Mouse (Mus musculus): ENCODE results near the gene Gm49333. TPM values are rescaled to one million over a fixed set of nuclear protein-coding genes. Genes with fewer than 3 reads are reported as not detected.

Gm49333 gene
- polyA plus RNA-seq, 1 experiment from 2014 or later = not detected

DNA sequence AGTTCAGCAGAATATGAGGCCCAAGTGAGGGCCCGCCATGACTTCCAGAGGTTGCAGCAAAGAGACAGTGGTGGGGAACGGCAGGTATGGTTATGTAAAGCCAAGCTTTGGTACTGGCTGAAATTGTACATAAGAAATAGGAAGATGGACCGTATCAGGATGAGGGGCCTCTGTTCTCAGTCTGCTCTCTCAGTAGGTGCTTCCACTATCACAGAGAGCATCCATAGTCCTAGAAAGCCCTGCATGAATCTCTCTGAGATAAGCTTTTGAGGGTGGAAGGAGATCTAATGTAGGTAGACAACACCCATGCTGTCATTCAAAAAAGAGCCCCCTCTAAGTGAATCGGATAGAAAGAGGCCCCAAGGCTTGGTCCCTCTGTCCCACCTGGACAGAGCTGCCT is 15.7 kb upstream of the Gm49333 start:
- ATAC-seq (replicated peaks; ENCODE audit: insufficient number of reproducible peaks, low FRiP score, low TSS enrichment, low read depth) (no peak), DNase-seq (ENCODE audit: low spot score) (no peak)
- WGBS = 85% methylated on average over 4 of the region's 4 CpGs
- H3K4me2 ChIP-seq (ENCODE audit: low read depth, low read length) = no peak overlapping the region
- H3K9ac ChIP-seq (replicated peaks; ENCODE audit: low read length) = no peak overlapping the region
- H3K4me3 ChIP-seq (ENCODE audit: low read depth, low read length) = no peak overlapping the region
- H3K27ac ChIP-seq (replicated peaks; ENCODE audit: low read depth, low read length) = no peak overlapping the region
- no peaks in the 10 kb centered on the region for H3K9me3 ChIP-seq (replicated peaks; ENCODE audit: control insufficient read depth, low read length)
- H3K27me3 ChIP-seq (ENCODE audit: control insufficient read depth, insufficient read depth, low read length) = peaks cover 18% of the 10 kb centered on the region
- H3K4me1 ChIP-seq (ENCODE audit: control insufficient read depth, insufficient read depth, low read length) = no peaks in the 10 kb centered on the region
- H3K36me3 ChIP-seq (replicated peaks; ENCODE audit: control insufficient read depth, insufficient read depth, low read depth, low read length) = no peaks in the 10 kb centered on the region

DNA sequence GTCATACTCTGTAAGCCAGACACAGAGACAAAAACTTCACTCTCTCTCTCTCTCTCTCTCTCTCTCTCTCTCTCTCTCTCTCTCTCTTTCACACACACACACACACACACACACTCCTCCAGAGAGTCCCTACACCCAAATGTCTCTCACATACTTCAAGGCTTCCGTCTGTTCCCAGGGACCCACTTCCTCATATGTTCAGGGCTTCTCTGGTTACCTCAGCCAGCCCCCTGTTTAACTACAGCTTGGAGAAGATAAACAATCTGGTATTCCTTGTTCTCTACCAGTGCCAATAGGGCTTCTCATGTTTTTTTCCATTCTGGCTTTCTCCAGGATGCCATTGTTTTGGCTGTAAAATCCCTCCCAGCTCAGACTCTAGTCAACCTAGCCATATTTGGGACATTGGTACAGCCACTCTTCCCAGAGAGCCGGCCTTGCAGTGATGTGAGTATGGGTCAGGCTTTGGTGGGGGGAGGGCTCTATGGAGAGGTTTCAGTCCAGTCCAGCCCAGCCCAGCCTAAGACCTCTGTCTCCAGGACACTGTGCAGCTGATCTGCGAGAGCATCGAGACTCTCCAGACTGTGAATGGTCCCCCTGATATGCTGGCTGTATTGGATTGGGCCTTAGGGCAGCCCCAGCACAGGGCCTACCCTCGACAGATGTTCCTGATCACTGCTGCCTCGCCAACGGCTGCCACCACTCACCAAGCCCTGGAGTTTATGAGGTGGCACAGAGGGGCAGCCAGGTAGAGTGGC is 14.5 kb upstream of the Gm49333 start:
- H3K27ac ChIP-seq (replicated peaks; ENCODE audit: low read depth, low read length) = no peak overlapping the region

DNA sequence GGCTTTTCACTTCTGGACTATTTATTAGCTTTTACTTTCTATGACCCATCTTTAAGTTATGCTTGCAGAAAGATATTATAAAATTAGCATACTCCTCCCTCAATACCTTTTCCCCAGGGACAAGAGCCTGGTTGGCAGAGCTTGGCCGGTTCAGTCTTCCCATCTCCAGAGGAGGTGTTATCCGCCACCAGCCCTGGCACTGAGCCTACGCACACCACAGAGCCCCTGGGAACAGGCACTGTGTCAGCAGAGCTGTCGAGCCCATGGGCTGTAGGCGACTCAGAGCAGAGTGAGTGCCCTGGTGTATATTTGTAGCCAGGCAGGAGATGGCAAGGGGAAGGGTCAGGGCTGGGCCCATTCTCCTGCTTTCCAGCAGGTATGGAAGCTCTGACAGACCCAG is 10.9 kb upstream of the Gm49333 start:
- WGBS = 71% methylated on average over 5 of the region's 5 CpGs
- Histone ChIP-seq H3K27ac (replicated peaks; ENCODE audit: low read depth, low read length) (no peak overlapping the region), H3K36me3 (replicated peaks; ENCODE audit: control insufficient read depth, insufficient read depth, low read depth, low read length) (no peaks in the 10 kb centered on the region; the same call in 1 of the 2 replicates), H3K27me3 (ENCODE audit: control insufficient read depth, insufficient read depth, low read length) (no peaks in the 10 kb centered on the region; the same call in 1 of the 2 replicates), H3K4me1 (ENCODE audit: control insufficient read depth, insufficient read depth, low read length) (no peaks in the 10 kb centered on the region), H3K9me3 (replicated peaks; ENCODE audit: control insufficient read depth, low read length) (no peaks in the 10 kb centered on the region), H3K4me3 (ENCODE audit: low read depth, low read length) (no peak overlapping the region), H3K9ac (replicated peaks; ENCODE audit: low read length) (no peak overlapping the region), H3K4me2 (ENCODE audit: low read depth, low read length) (no peak overlapping the region)
- DNase-seq (ENCODE audit: low spot score) (no peak), ATAC-seq (replicated peaks; ENCODE audit: insufficient number of reproducible peaks, low FRiP score, low TSS enrichment, low read depth) (no peak)

More for the DNA sequence above, 14.5 kb upstream of the Gm49333 start:
- Histone ChIP-seq H3K4me3 (ENCODE audit: low read depth, low read length) (no peak overlapping the region), H3K4me1 (ENCODE audit: control insufficient read depth, insufficient read depth, low read length) (no peaks in the 10 kb centered on the region), H3K9ac (replicated peaks; ENCODE audit: low read length) (no peak overlapping the region), H3K27me3 (ENCODE audit: control insufficient read depth, insufficient read depth, low read length) (peaks cover 7% of the 10 kb centered on the region), H3K4me2 (ENCODE audit: low read depth, low read length) (no peak overlapping the region), H3K36me3 (replicated peaks; ENCODE audit: control insufficient read depth, insufficient read depth, low read depth, low read length) (no peaks in the 10 kb centered on the region), H3K9me3 (replicated peaks; ENCODE audit: control insufficient read depth, low read length) (no peaks in the 10 kb centered on the region)
- DNase-seq (ENCODE audit: low spot score) (no peak), ATAC-seq (replicated peaks; ENCODE audit: insufficient number of reproducible peaks, low FRiP score, low TSS enrichment, low read depth) (no peak)
- WGBS = 56% methylated on average over 7 of the region's 7 CpGs

DNA sequence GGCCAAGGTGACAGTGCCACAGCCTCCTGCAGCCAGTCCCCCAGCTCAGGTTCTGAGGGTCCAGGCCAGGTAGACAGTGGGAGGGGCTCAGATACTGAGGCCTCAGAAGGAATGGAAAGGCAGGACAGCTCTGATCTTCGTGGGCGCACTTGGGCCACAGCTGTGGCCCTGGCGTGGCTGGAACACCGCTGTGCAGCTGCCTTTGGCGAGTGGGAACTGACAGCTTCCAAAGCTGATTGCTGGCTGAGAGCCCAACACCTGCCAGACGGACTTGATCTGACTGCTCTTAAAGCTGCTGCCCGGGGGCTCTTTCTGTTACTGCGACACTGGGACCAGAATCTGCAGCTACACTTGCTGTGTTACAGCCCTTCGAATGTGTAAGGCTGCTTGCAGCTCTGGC is 6.7 kb upstream of the Gm49333 start:
- no peaks in the 10 kb centered on the region for H3K9me3 ChIP-seq (replicated peaks; ENCODE audit: control insufficient read depth, low read length)
- H3K4me2 ChIP-seq (ENCODE audit: low read depth, low read length) = no peak overlapping the region
- WGBS = 83% methylated on average over 9 of the region's 9 CpGs
- no peaks in the 10 kb centered on the region for H3K4me1 ChIP-seq (ENCODE audit: control insufficient read depth, insufficient read depth, low read length)
- H3K9ac ChIP-seq (replicated peaks; ENCODE audit: low read length) = no peak overlapping the region
- no peak for DNase-seq (ENCODE audit: low spot score)
- H3K36me3 ChIP-seq (replicated peaks; ENCODE audit: control insufficient read depth, insufficient read depth, low read depth, low read length) = no peaks in the 10 kb centered on the region; the same call in none of the 2 replicates
- no peak overlapping the region for H3K4me3 ChIP-seq (ENCODE audit: low read depth, low read length)
- no peak for ATAC-seq (replicated peaks; ENCODE audit: insufficient number of reproducible peaks, low FRiP score, low TSS enrichment, low read depth)
- H3K27me3 ChIP-seq (ENCODE audit: control insufficient read depth, insufficient read depth, low read length) = no peaks in the 10 kb centered on the region
- H3K27ac ChIP-seq (replicated peaks; ENCODE audit: low read depth, low read length) = no peak overlapping the region

DNA sequence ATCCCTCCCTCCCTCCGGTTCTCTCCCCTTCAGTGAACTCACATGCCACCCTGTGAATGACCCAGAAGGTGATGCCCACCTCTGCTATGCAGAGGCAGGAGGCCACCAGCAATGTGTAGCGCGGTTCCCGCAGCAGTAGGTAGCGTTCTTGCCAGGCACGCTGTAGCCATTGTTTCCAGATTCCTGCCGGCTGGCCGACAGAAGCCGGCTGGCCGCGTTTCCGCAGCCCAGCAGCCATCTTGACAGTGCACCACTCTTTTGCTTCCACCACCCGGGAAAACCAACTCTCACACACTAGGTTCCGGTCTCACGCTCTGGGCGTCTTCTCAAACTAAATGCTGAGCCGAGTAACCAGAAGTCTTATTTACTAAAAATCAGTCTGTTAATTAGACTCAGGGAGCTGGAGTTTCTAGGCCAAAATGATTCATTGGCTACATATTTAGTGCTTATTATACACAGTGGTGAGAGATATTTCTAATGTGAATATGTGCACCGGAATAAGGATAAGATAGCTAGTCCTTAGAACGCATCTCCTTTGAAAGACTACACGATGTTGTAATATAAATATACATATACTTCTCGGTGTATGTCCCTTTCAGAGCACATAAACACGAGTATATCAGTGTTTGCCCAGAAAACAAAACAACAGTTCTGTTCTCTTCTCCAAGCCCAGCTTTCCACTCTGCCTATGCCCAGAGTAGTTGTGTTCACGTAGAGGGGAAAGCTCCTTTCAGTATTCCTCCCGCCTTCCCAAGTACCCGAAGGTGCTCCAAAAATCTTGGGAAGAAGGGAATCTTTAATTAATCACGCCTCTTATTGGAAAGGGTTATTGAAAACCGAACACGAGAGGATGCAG is 681 bp upstream of the Gm49333 start:
- H3K36me3 ChIP-seq (replicated peaks; ENCODE audit: control insufficient read depth, insufficient read depth, low read depth, low read length) = no peaks in the 10 kb centered on the region; the same call in none of the 2 replicates
- peak overlapping the region; percentile 54 for H3K4me3 ChIP-seq (ENCODE audit: low read depth, low read length)
- under 1% methylated on average over 28 of the region's 28 CpGs for WGBS
- no peaks in the 10 kb centered on the region for H3K9me3 ChIP-seq (replicated peaks; ENCODE audit: control insufficient read depth, low read length)
- H3K27me3 ChIP-seq (ENCODE audit: control insufficient read depth, insufficient read depth, low read length) = no peaks in the 10 kb centered on the region
- H3K9ac ChIP-seq (replicated peaks; ENCODE audit: low read length) = peak overlapping the region; percentile 84
- peak overlapping the region; percentile 49 for H3K27ac ChIP-seq (replicated peaks; ENCODE audit: low read depth, low read length)
- DNase-seq (ENCODE audit: low spot score) (peak; percentile 86), ATAC-seq (replicated peaks; ENCODE audit: insufficient number of reproducible peaks, low FRiP score, low TSS enrichment, low read depth) (peak; percentile 65)
- peak overlapping the region; percentile 59 for H3K4me2 ChIP-seq (ENCODE audit: low read depth, low read length)
- no peaks in the 10 kb centered on the region for H3K4me1 ChIP-seq (ENCODE audit: control insufficient read depth, insufficient read depth, low read length)

DNA sequence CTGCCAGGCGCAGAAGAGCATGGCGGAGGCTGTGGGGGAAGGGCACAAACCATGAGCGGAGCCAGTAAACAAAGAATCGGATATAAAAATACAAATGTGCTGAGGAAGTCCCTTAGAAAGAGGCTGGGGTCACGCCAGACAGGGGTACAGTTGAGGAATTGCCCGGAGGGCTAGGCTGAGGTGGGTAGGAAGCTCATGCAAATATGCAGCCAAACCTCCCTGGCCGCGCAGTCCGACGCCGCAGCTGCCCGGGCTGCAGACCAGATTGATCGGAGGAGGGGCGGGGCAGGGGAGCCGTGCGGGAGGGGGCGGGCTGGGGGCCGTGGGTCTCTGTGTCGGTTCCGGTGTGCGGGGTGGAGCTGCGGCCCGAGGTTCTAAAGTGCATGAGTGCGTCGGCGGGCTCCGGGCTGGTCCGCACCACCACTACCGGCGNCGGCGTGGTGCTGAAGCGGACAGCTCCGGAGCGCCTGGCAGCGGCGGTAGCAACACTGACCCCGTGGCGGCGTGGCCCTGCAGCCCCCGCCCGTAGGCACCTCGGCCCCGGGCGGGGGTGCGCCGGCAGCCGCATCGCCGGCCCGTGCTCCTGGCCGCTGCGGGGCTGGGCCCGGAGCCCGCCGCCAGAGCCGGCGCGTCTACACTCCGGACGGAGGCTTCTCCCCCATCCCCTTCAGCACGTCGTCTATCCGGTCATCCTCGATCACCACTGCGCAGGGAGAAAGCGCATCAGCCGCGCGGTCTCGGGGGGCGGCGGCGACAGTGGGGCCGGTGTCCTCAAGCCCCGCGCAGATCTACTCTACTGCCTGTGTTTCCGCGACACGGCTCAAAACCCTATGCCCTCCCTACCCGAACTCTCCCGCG is 8.4 kb downstream of the Gm49333 start:
- 2% methylated on average over 82 of the region's 83 CpGs for WGBS
- H3K9me3 ChIP-seq (replicated peaks; ENCODE audit: control insufficient read depth, low read length) = no peaks in the 10 kb centered on the region
- H3K9ac ChIP-seq (replicated peaks; ENCODE audit: low read length) = peak overlapping the region; percentile 22; the same call in 1 of the 2 replicates
- no peak overlapping the region for H3K27ac ChIP-seq (replicated peaks; ENCODE audit: low read depth, low read length)
- H3K4me3 ChIP-seq (ENCODE audit: low read depth, low read length) = peak overlapping the region; percentile 72
- DNase-seq (ENCODE audit: low spot score) = peak; percentile 62
- H3K4me1 ChIP-seq (ENCODE audit: control insufficient read depth, insufficient read depth, low read length) = no peaks in the 10 kb centered on the region
- H3K27me3 ChIP-seq (ENCODE audit: control insufficient read depth, insufficient read depth, low read length) = peaks cover 13% of the 10 kb centered on the region
- peak overlapping the region; percentile 99 for H3K4me2 ChIP-seq (ENCODE audit: low read depth, low read length)
- no peaks in the 10 kb centered on the region for H3K36me3 ChIP-seq (replicated peaks; ENCODE audit: control insufficient read depth, insufficient read depth, low read depth, low read length)
- peak; percentile 31 for ATAC-seq (replicated peaks; ENCODE audit: insufficient number of reproducible peaks, low FRiP score, low TSS enrichment, low read depth)

DNA sequence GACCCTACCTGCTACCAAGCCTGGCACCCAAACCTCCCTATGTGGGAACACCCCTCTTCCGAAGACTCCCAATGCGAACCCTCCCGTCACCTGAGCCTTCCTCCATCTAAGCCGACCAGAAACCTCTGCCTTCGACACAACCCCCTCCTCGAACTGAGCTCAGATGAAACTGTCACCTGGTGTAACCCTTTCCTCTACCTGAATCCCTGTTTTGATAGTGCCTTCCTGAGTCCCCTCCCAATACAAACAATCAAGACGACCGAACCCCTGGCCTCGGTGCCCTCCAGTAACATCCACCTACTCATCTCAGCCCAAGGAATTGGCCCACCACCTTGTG is 9.0 kb downstream of the Gm49333 start:
- DNase-seq (ENCODE audit: low spot score) = no peak
- H3K36me3 ChIP-seq (replicated peaks; ENCODE audit: control insufficient read depth, insufficient read depth, low read depth, low read length) = no peaks in the 10 kb centered on the region
- H3K27me3 ChIP-seq (ENCODE audit: control insufficient read depth, insufficient read depth, low read length) = peaks cover 13% of the 10 kb centered on the region
- H3K9ac ChIP-seq (replicated peaks; ENCODE audit: low read length) = no peak overlapping the region
- no peaks in the 10 kb centered on the region for H3K9me3 ChIP-seq (replicated peaks; ENCODE audit: control insufficient read depth, low read length)
- peak overlapping the region; percentile 72 for H3K4me3 ChIP-seq (ENCODE audit: low read depth, low read length)
- peak overlapping the region; percentile 99 for H3K4me2 ChIP-seq (ENCODE audit: low read depth, low read length)
- ATAC-seq (replicated peaks; ENCODE audit: insufficient number of reproducible peaks, low FRiP score, low TSS enrichment, low read depth) = 0 out of 2 replicates have a peak, but pooled peaks have one; percentile 2
- under 1% methylated on average over 9 of the region's 9 CpGs for WGBS
- H3K4me1 ChIP-seq (ENCODE audit: control insufficient read depth, insufficient read depth, low read length) = no peaks in the 10 kb centered on the region
- H3K27ac ChIP-seq (replicated peaks; ENCODE audit: low read depth, low read length) = no peak overlapping the region
